Mouse (Mus musculus) frontal cortex, postnatal 25 days (tissue): ENCODE measurements around the gene Spp2.
"Not testable (repeated sequence)": the region's sequence is repeated elsewhere in the genome, so short reads cannot be mapped to it uniquely, and the experiment has no call there.

ENCODE experiments used
- DNase-seq, 2 experiments: peaks; one replicate each; pipeline ENCODE4 v3.0.0; 2022; ENCODE audit warnings: low spot score in 2 of 2

The Spp2 gene

GRCm38 (mm10) chr1:88433096-88433883, 26.5 kb downstream of the Spp2 start:
- DNase-seq, result no peak

- DNase-seq, result no peak
Observed at GRCm38 (mm10) chr1:88434057-88434456, 27.3 kb downstream of the Spp2 start.

- no peak for DNase-seq
Observed at GRCm38 (mm10) chr1:88437206-88438126, 30.7 kb downstream of the Spp2 start.

GRCm38 (mm10) chr1:88443383-88443782, 36.6 kb downstream of the Spp2 start:
- no peak for DNase-seq

GRCm38 (mm10) chr1:88445400-88445799, 38.6 kb downstream of the Spp2 start:
- DNase-seq, result no peak

GRCm38 (mm10) chr1:88446270-88447030, 39.7 kb downstream of the Spp2 start:
- no peak for DNase-seq

- DNase-seq, result no peak
Observed at GRCm38 (mm10) chr1:88447483-88447882, 40.7 kb downstream of the Spp2 start.

GRCm38 (mm10) chr1:88448094-88448493, 41.3 kb downstream of the Spp2 start:
- DNase-seq, result not testable (repeated sequence)

- DNase-seq, result no peak
Observed at GRCm38 (mm10) chr1:88449741-88450140, 43.0 kb downstream of the Spp2 start.

GRCm38 (mm10) chr1:88450668-88451067, 43.9 kb downstream of the Spp2 start:
- DNase-seq, result no peak

GRCm38 (mm10) chr1:88452198-88452597, 45.4 kb downstream of the Spp2 start:
- no peak for DNase-seq

- DNase-seq, result no peak
Observed at GRCm38 (mm10) chr1:88454703-88455102, 47.9 kb downstream of the Spp2 start.

GRCm38 (mm10) chr1:88455761-88456160, 49.0 kb downstream of the Spp2 start:
- no peak for DNase-seq

GRCm38 (mm10) chr1:88456451-88457072, 49.8 kb downstream of the Spp2 start:
- peak; percentile 66 for DNase-seq

GRCm38 (mm10) chr1:88459196-88459595, 52.4 kb downstream of the Spp2 start:
- no peak for DNase-seq

GRCm38 (mm10) chr1:88459655-88460054, 52.9 kb downstream of the Spp2 start:
- no peak for DNase-seq

GRCm38 (mm10) chr1:88461096-88461495, 54.3 kb downstream of the Spp2 start:
- DNase-seq, result no peak

GRCm38 (mm10) chr1:88462484-88462883, 55.7 kb downstream of the Spp2 start:
- no peak for DNase-seq

GRCm38 (mm10) chr1:88463241-88463640, 56.5 kb downstream of the Spp2 start:
- no peak for DNase-seq

GRCm38 (mm10) chr1:88464109-88464905, 57.5 kb downstream of the Spp2 start:
- no peak for DNase-seq

GRCm38 (mm10) chr1:88465722-88466121, 59.0 kb downstream of the Spp2 start:
- no peak for DNase-seq
